Mouse (Mus musculus): Measurements from ENCODE around the gene Sez6l2.

- TF ChIP-seq CTCF (IDR thresholded peaks at IDR 0.05; ENCODE audit: borderline replicate concordance, insufficient read depth, low read depth, low read length) (no peak), POLR2A (IDR thresholded peaks at IDR 0.05; ENCODE audit: borderline replicate concordance, insufficient read depth, low read length) (no peak)
Measured at GRCm38 (mm10) chr7:126967361-126967760, 17.0 kb downstream of the Sez6l2 start.

Data from cerebellum, adult 2 months (tissue).